Mouse (Mus musculus) forebrain, postnatal 0 days (tissue): ENCODE results near the gene Leng1. TPM values are rescaled to one million over a fixed set of nuclear protein-coding genes. Genes with fewer than 3 reads are reported as not detected.

Experiments used
- ATAC-seq: fragments of 200-750 bp; cut with Nextera tagmentation; 2 replicates; pipeline ENCODE4 v1.8.0; 2017; ENCODE audit warnings: mild to moderate bottlenecking, moderate library complexity
- DNase-seq: peaks from one replicate; pipeline ENCODE4 v3.0.0-alpha.2; 2015
- H3K27ac ChIP-seq: fragments of 300-500 bp; sonication (generic); 2 replicates; pipeline ENCODE4 v1.5.1; 2014; ENCODE audit warnings: low read depth, mild to moderate bottlenecking, antibody characterized with exemption, low read length, moderate library complexity, mixed read lengths
- H3K27me3 ChIP-seq: fragments of 300-500 bp; sonication (generic); 2 replicates; pipeline ENCODE4 v1.6.1; 2014; ENCODE audit warnings: mild to moderate bottlenecking, low read length, mixed read lengths; ENCODE audit not compliant: insufficient read depth
- H3K36me3 ChIP-seq: fragments of 300-500 bp; sonication (generic); 2 replicates; pipeline ENCODE4 v1.6.1; 2014; ENCODE audit warnings: mild to moderate bottlenecking, moderate library complexity; ENCODE audit not compliant: insufficient read depth
- H3K4me1 ChIP-seq: fragments of 300-500 bp; sonication (generic); 2 replicates; pipeline ENCODE4 v1.6.1; 2014; ENCODE audit warnings: antibody characterized with exemption; ENCODE audit not compliant: insufficient read depth
- H3K4me2 ChIP-seq: fragments of 300-500 bp; sonication (generic); 2 replicates; pipeline ENCODE4 v1.6.1; 2014; ENCODE audit warnings: low read depth, mild to moderate bottlenecking, moderate library complexity
- H3K4me3 ChIP-seq: fragments of 300-500 bp; sonication (generic); 2 replicates; pipeline ENCODE4 v1.5.1; 2014; ENCODE audit warnings: low read depth, low read length, mixed read lengths
- H3K9ac ChIP-seq: fragments of 300-500 bp; sonication (generic); 2 replicates; pipeline ENCODE4 v1.6.1; 2014; ENCODE audit warnings: mild to moderate bottlenecking
- H3K9me3 ChIP-seq: fragments of 300-500 bp; sonication (generic); 2 replicates; pipeline ENCODE4 v1.6.1; 2016; ENCODE audit warnings: low read length
- CTCF ChIP-seq: sonication (generic); IDR thresholded peaks from 2 replicates; pipeline ENCODE4 v1.5.1; 2016; ENCODE audit warnings: antibody characterized with exemption, control low read depth, low read depth
- WGBS: fragments of 180-500 bp; shearing (Covaris S2); extraction: QIAGEN DNeasy Blood & Tissue Kit; methylation state at CpG from one replicate; pipeline ENCODE4 v1.1.7; 2014; 5-methylcytosine and 5-hydroxymethylcytosine counted together
- polyA plus RNA-seq: library from polyadenylated mRNA; unstranded; fragments of >200 nt; fragmentation: Nextera tagmentation; extraction: Ambion mirVana; gene quantifications from 2 replicates; pipeline ENCODE4 v1.2.1, GENCODE M21; 2015
- total RNA-seq: library from RNA; depleted of rRNA; stranded (reverse); fragments of >200 nt; gene quantifications from 2 replicates; pipeline ENCODE4 v1.2.3, GENCODE M21; 2014

Gene Leng1
- total and polyA plus RNA-seq, 2 experiments from 2014 or later, result 6.6 to 10.4 TPM

DNA sequence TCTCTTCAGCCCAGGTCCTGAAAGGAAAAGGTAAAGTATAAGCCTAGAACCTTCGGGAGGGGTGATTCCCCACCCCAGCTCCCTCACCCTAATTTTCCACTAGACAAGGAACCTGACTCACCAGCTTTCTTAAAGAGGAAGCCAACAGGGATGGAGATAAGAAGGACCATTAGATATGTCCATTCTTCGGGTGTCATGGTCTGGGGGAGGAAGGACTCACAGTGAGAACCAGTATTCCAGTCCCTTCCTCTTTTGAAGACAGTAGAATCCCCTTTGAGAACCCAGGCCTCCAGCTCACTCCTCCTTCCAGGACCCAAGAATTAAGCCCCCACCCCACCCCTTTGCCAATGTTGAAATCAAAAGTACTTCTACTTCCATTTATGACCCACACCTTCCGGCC lies 26.3 kb upstream of the Leng1 start:
- TF ChIP-seq CTCF, result no peak
- DNase-seq, result no peak
- H3K27ac ChIP-seq, result 0 out of 2 replicates have a peak overlapping the region, but pooled peaks have one; percentile 84
- ATAC-seq, result no peak
- peaks cover 20% of the 10 kb centered on the region for H3K36me3 ChIP-seq
- peak overlapping the region; percentile 73 for H3K9ac ChIP-seq
- WGBS, result 34% methylated on average over 3 of the region's 3 CpGs
- peak overlapping the region; percentile 56 for H3K4me3 ChIP-seq
- H3K27me3 ChIP-seq, result no peaks in the 10 kb centered on the region
- no peaks in the 10 kb centered on the region for H3K9me3 ChIP-seq
- peak overlapping the region; percentile 79 for H3K4me2 ChIP-seq
- H3K4me1 ChIP-seq, result peaks cover 12% of the 10 kb centered on the region; the same call in 1 of the 2 replicates

DNA sequence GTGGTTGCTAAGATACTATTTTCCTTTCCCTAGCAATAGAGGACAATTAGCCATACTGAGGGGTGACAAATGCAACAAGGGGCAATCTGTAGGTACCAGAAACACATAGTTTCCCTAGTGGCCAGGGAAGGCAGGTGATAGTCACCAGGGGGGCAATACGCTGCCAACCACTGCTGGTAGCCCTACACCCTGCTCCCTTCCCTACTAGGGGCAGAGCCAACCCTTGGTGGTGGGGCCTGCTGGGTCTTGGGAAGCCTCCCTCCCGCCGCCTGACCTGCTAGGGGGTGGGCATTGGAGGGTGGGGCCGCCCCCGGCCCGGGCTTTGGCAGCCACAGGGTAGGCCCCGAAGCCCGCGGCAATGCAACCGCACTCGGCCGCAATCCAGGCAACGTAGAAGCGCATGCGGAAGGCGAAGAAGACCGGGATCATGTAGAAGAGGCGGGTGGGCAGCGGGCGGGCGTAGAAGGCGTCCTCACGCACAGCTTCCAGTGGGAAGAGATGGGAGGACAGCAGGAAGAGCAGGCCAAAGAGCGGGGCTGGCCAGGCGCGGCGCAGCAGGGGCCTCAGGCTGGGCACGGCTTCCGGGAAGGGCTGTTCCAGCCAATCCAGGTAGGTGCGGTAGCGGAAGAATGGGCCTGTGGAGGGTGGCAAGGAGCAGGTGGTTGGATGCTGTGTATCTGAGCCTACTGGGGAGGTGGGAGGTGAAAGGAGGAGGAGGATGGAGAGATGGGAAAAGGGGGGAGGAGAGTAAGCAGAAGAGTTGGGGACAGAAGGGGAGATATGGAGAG lies 20.0 kb upstream of the Leng1 start:
- ATAC-seq, result no peak
- H3K9me3 ChIP-seq, result no peaks in the 10 kb centered on the region
- H3K4me1 ChIP-seq, result no peaks in the 10 kb centered on the region
- H3K4me3 ChIP-seq, result no peak overlapping the region
- DNase-seq, result no peak
- peak overlapping the region; percentile 71; the same call in 1 of the 2 replicates for H3K27ac ChIP-seq
- H3K36me3 ChIP-seq, result peaks cover 50% of the 10 kb centered on the region
- 83% methylated on average over 30 of the region's 31 CpGs for WGBS
- no peak overlapping the region for H3K4me2 ChIP-seq
- H3K9ac ChIP-seq, result no peak overlapping the region
- no peaks in the 10 kb centered on the region for H3K27me3 ChIP-seq
- no peak for TF ChIP-seq CTCF

DNA sequence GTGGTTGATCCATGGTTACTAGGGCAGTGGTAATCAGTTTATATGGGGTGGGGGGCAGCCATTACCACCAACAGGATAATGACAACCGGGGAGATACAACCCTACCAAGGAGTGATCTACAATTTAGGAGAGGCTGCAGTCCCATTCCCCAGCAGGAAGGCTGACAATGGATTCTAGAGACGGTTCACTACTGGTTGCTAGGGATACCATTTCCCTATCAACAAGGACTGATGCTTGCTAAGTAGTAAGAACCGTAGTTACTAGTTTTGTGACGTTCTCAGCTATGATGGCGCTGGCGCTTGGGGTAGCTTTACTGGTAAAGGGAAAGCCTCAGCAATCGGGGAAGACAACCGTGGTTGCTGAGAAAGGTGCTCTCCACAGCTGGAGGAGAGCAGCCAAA lies 19.1 kb upstream of the Leng1 start:
- no peak overlapping the region for H3K4me3 ChIP-seq
- no peak overlapping the region for H3K9ac ChIP-seq
- ATAC-seq (peak; percentile 62), DNase-seq (no peak)
- H3K9me3 ChIP-seq, result no peaks in the 10 kb centered on the region
- H3K4me1 ChIP-seq, result no peaks in the 10 kb centered on the region
- H3K27me3 ChIP-seq, result no peaks in the 10 kb centered on the region
- TF ChIP-seq CTCF, result no peak
- 71% methylated on average over 8 of the region's 8 CpGs for WGBS
- peaks cover 48% of the 10 kb centered on the region for H3K36me3 ChIP-seq
- H3K27ac ChIP-seq, result peak overlapping the region; percentile 71
- H3K4me2 ChIP-seq, result no peak overlapping the region

DNA sequence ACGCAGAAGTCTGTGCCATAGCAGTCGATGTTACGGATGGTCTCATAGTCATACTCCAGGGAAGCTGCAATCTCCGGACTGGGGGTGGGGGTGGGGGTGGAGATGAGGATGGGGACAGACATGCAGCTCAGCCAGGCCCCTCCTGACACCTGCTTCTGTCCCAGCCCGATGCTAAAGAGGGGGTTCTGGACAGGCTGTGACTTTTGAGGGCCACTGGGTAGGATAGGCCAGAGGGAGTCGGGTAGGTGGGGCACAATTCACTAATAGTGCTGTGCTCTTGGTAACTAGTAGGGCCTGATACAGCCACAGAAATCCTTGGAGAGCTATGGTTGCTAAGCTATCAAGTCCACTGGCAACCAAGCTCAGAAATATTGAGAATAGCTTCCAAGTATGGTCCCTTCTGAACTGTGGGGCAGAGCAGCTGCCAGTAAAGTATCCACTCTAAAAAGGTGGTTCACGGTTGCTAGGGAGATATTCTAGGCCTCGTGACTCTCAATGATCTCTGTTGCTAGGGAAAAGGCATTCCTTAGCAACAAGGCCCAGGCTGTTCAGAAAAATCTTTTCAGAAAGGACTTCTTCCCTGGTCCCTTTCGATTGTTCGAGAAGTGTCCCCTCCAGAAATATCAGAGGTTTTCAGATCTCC lies 18.4 kb upstream of the Leng1 start:
- H3K4me1 ChIP-seq, result no peaks in the 10 kb centered on the region
- H3K36me3 ChIP-seq, result peaks cover 45% of the 10 kb centered on the region
- H3K4me3 ChIP-seq, result no peak overlapping the region
- peak overlapping the region; percentile 71 for H3K27ac ChIP-seq
- H3K27me3 ChIP-seq, result no peaks in the 10 kb centered on the region
- no peaks in the 10 kb centered on the region for H3K9me3 ChIP-seq
- ATAC-seq (peak; percentile 89), DNase-seq (peak; percentile 57)
- TF ChIP-seq CTCF, result no peak
- no peak overlapping the region for H3K9ac ChIP-seq
- no peak overlapping the region for H3K4me2 ChIP-seq
- WGBS, result 61% methylated on average over 10 of the region's 10 CpGs

DNA sequence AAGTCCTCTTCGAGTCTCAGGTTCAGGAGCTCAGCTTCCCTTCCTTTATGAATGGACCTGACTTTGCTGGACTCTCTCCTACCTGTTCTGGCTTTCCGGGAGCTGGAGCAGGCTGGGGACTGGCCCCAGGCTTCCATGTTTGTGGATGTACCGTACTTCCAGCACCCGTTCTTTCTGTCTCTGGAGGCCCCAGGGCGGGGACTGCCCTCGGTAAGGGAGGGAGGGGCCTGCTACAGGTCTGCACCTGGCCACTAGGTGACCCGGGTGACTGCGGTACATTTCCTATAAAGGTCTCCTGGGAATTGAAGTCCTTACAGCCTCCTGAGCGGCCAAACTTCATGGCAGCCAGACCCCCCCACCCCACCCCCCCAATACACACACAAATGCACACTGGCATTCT lies 11.7 kb upstream of the Leng1 start, which contains the start of gene Tmc4:
Tmc4 (minus strand) TSS at position 212 of the 400 bp plus-strand sequence.
- Histone ChIP-seq H3K4me1 (no peaks in the 10 kb centered on the region), H3K4me2 (no peak within 1 kb of the TSS), H3K27me3 (no peaks in the 10 kb centered on the region), H3K36me3 (peaks cover 14% of the 10 kb centered on the region), H3K9ac (no peak within 1 kb of the TSS), H3K4me3 (no peak within 1 kb of the TSS), H3K9me3 (no peaks in the 10 kb centered on the region), H3K27ac (no peak within 1 kb of the TSS)
- 61% methylated on average over 9 of the region's 9 CpGs for WGBS
- TF ChIP-seq CTCF, result no peak
- ATAC-seq (no peak), DNase-seq (no peak)

DNA sequence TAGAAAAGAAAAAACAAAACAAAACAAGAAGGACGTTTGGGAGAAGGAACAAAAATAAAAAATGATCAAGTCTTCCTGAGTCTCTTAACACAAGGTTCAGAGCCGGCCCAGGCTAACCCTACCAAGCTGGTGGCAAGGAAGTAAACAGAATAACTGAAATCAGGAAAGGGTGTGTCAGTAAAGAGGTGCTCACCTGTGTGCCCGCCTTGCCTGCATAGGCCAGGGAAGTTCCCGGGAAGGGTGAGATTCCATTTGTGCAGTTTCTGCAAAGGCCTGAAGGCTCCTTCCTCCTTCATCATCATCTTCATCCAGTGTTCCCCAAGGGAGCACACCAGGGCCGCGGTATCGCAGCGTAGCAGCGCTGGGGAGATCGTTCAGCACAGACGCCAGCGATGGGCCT lies 10.7 kb upstream of the Leng1 start:
- Histone ChIP-seq H3K4me2 (no peak overlapping the region), H3K4me1 (no peaks in the 10 kb centered on the region), H3K27ac (no peak overlapping the region), H3K27me3 (no peaks in the 10 kb centered on the region), H3K4me3 (no peak overlapping the region), H3K9ac (no peak overlapping the region), H3K36me3 (peaks cover 11% of the 10 kb centered on the region), H3K9me3 (no peaks in the 10 kb centered on the region)
- 91% methylated on average over 12 of the region's 12 CpGs for WGBS
- ATAC-seq (no peak), DNase-seq (no peak)
- no peak for TF ChIP-seq CTCF

DNA sequence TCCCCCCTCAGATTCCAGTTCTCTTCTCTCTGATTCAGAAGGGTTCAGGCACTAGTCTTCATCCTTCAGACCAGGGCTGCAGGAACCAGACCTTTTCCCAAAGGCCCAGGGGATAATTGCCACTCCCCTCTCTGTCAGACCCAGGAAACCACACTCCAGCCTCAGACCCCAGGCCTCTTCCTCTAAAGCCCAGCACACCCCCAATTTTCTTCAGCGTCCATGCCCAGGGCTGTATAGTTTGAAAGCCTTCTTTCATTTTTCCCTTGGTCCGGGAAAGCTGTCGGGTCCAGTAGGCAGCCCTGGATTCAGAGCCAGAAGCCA lies 9.5 kb upstream of the Leng1 start:
- Histone ChIP-seq H3K4me3 (no peak overlapping the region), H3K27ac (no peak overlapping the region), H3K27me3 (no peaks in the 10 kb centered on the region), H3K36me3 (peaks cover 5% of the 10 kb centered on the region; the same call in 1 of the 2 replicates), H3K9ac (no peak overlapping the region), H3K4me2 (no peak overlapping the region), H3K4me1 (no peaks in the 10 kb centered on the region), H3K9me3 (no peaks in the 10 kb centered on the region)
- 83% methylated on average over 3 of the region's 3 CpGs for WGBS
- TF ChIP-seq CTCF, result no peak
- DNase-seq (no peak), ATAC-seq (no peak)
